Mouse (Mus musculus) stomach, embryonic 14.5 days (tissue): ENCODE data around the gene Rps6kl1. TPM values are rescaled to one million over a fixed set of nuclear protein-coding genes. Genes with fewer than 3 reads are reported as not detected.

Source experiments
- ATAC-seq: fragments of 200-750 bp; cut with Nextera tagmentation; 2 replicates; pipeline ENCODE4 v1.8.0; 2017; ENCODE audit warnings: low read depth, moderate TSS enrichment; ENCODE audit not compliant: insufficient number of reproducible peaks, insufficient read depth, low FRiP score
- H3K27ac ChIP-seq: fragments of 300-500 bp; sonication (generic); 2 replicates; pipeline ENCODE4 v1.5.1; 2014; ENCODE audit warnings: mild to moderate bottlenecking, low read length, moderate library complexity, mixed read lengths
- H3K27me3 ChIP-seq: fragments of 300-500 bp; sonication (generic); 2 replicates; pipeline ENCODE4 v1.6.1; 2014; ENCODE audit warnings: low read length, control low read depth, mixed read lengths; ENCODE audit not compliant: control insufficient read depth, insufficient read depth
- H3K36me3 ChIP-seq: fragments of 300-500 bp; sonication (generic); 2 replicates; pipeline ENCODE4 v1.6.1; 2014; ENCODE audit warnings: mild to moderate bottlenecking, control low read depth, low read length, moderate library complexity, mixed read lengths; ENCODE audit not compliant: control insufficient read depth, insufficient read depth
- H3K4me1 ChIP-seq: fragments of 300-500 bp; sonication (generic); 2 replicates; pipeline ENCODE4 v1.6.1; 2014; ENCODE audit warnings: low read length, control low read depth, mixed read lengths; ENCODE audit not compliant: control insufficient read depth, insufficient read depth
- H3K4me2 ChIP-seq: fragments of 300-500 bp; sonication (generic); replicated peaks from 2 replicates; pipeline ENCODE4 v1.6.1; 2014; ENCODE audit warnings: low read depth, low read length, control low read depth
- H3K4me3 ChIP-seq: fragments of 300-500 bp; sonication (generic); 2 replicates; pipeline ENCODE4 v1.5.1; 2014; ENCODE audit warnings: low read depth, low read length, control low read depth
- H3K9ac ChIP-seq: fragments of 300-500 bp; sonication (generic); replicated peaks from 2 replicates; pipeline ENCODE4 v1.6.1; 2014; ENCODE audit warnings: low read depth, mild to moderate bottlenecking, control low read depth, low read length, moderate library complexity, mixed read lengths
- H3K9me3 ChIP-seq: fragments of 300-500 bp; sonication (generic); 2 replicates; pipeline ENCODE4 v1.6.1; 2016; ENCODE audit warnings: low read depth, low read length, control low read depth; ENCODE audit not compliant: control insufficient read depth
- WGBS: fragments of 180-500 bp; shearing (Covaris S2); extraction: QIAGEN DNeasy Blood & Tissue Kit; methylation state at CpG from one replicate; pipeline ENCODE4 v1.1.7; 2014; 5-methylcytosine and 5-hydroxymethylcytosine counted together
- polyA plus RNA-seq: library from polyadenylated mRNA; unstranded; fragments of >200 nt; fragmentation: Nextera tagmentation; extraction: Ambion mirVana; gene quantifications from 2 replicates; pipeline ENCODE4 v1.2.1, GENCODE M21; 2014

Gene Rps6kl1
- polyA plus RNA-seq, 1 experiment from 2014 or later, result 1.8 TPM

GRCm38 (mm10) chr12:85181475-85182344 lies 30.6 kb upstream of the Rps6kl1 start:
- 0 out of 2 replicates have a peak, but pooled peaks have one; percentile 7 for ATAC-seq
- 20% methylated on average over 16 of the region's 17 CpGs for WGBS
- Histone ChIP-seq H3K27ac (no peak overlapping the region), H3K9me3 (no peaks in the 10 kb centered on the region), H3K4me1 (peaks cover 21% of the 10 kb centered on the region; the same call in 1 of the 2 replicates), H3K4me3 (no peak overlapping the region), H3K4me2 (no peak overlapping the region), H3K27me3 (no peaks in the 10 kb centered on the region), H3K36me3 (no peaks in the 10 kb centered on the region), H3K9ac (no peak overlapping the region)

- Histone ChIP-seq H3K4me1 (peaks cover 42% of the 10 kb centered on the region; the same call in 1 of the 2 replicates), H3K27ac (no peak overlapping the region)
These were observed 27.2 kb upstream of the Rps6kl1 start for GRCm38 (mm10) chr12:85178294-85178693.

GRCm38 (mm10) chr12:85177740-85178239 lies 26.7 kb upstream of the Rps6kl1 start, which contains the start of gene Pgf:
Gene Pgf, minus strand, starts transcription at chr12:85177790.
- no peak for ATAC-seq
- no peaks in the 10 kb centered on the region for H3K36me3 ChIP-seq
- H3K27me3 ChIP-seq, result no peaks in the 10 kb centered on the region
- peak within 1 kb of the TSS; percentile 40 for H3K9ac ChIP-seq
- peak within 1 kb of the TSS; percentile 66; the same call in 1 of the 2 replicates for H3K27ac ChIP-seq
- 80% methylated on average over 10 of the region's 10 CpGs for WGBS
- H3K9me3 ChIP-seq, result no peaks in the 10 kb centered on the region
- H3K4me3 ChIP-seq, result peak within 1 kb of the TSS; percentile 33
- H3K4me2 ChIP-seq, result peak within 1 kb of the TSS; percentile 51
- peaks cover 44% of the 10 kb centered on the region; the same call in 1 of the 2 replicates for H3K4me1 ChIP-seq

More at GRCm38 (mm10) chr12:85178294-85178693, 27.2 kb upstream of the Rps6kl1 start:
- Histone ChIP-seq H3K9me3 (no peaks in the 10 kb centered on the region), H3K4me3 (no peak overlapping the region), H3K36me3 (no peaks in the 10 kb centered on the region), H3K4me2 (no peak overlapping the region), H3K27me3 (no peaks in the 10 kb centered on the region), H3K9ac (no peak overlapping the region)
- 64% methylated on average over 2 of the region's 2 CpGs for WGBS
- ATAC-seq, result no peak

- peak overlapping the region; percentile 33 for H3K4me3 ChIP-seq
- H3K4me2 ChIP-seq, result peak overlapping the region; percentile 51
- H3K27me3 ChIP-seq, result no peaks in the 10 kb centered on the region
- peaks cover 38% of the 10 kb centered on the region; the same call in 1 of the 2 replicates for H3K4me1 ChIP-seq
- peak overlapping the region; percentile 40 for H3K9ac ChIP-seq
- WGBS, result 1% methylated on average over 32 of the region's 32 CpGs
- H3K9me3 ChIP-seq, result no peaks in the 10 kb centered on the region
- ATAC-seq, result peak; percentile 67
- no peaks in the 10 kb centered on the region for H3K36me3 ChIP-seq
- peak overlapping the region; percentile 66; the same call in 1 of the 2 replicates for H3K27ac ChIP-seq
These were observed 25.9 kb upstream of the Rps6kl1 start for GRCm38 (mm10) chr12:85176846-85177523.

GRCm38 (mm10) chr12:85175926-85176845 lies 25.1 kb upstream of the Rps6kl1 start:
- H3K27ac ChIP-seq, result peak overlapping the region; percentile 66
- peak; percentile 70; the same call in 1 of the 2 replicates for ATAC-seq
- no peaks in the 10 kb centered on the region for H3K9me3 ChIP-seq
- peak overlapping the region; percentile 40 for H3K9ac ChIP-seq
- peak overlapping the region; percentile 33 for H3K4me3 ChIP-seq
- H3K4me2 ChIP-seq, result peak overlapping the region; percentile 51
- WGBS, result 10% methylated on average over 11 of the region's 11 CpGs
- H3K4me1 ChIP-seq, result peaks cover 32% of the 10 kb centered on the region; the same call in 1 of the 2 replicates
- no peaks in the 10 kb centered on the region for H3K27me3 ChIP-seq
- H3K36me3 ChIP-seq, result no peaks in the 10 kb centered on the region

GRCm38 (mm10) chr12:85175087-85175675 lies 24.1 kb upstream of the Rps6kl1 start:
- no peak for ATAC-seq
- Histone ChIP-seq H3K4me2 (peak overlapping the region; percentile 51), H3K4me3 (peak overlapping the region; percentile 33), H3K9ac (0 out of 2 replicates have a peak overlapping the region, but pooled peaks have one; percentile 40), H3K36me3 (no peaks in the 10 kb centered on the region), H3K9me3 (no peaks in the 10 kb centered on the region), H3K27me3 (no peaks in the 10 kb centered on the region), H3K4me1 (peaks cover 32% of the 10 kb centered on the region; the same call in 1 of the 2 replicates), H3K27ac (peak overlapping the region; percentile 66)
- WGBS, result 27% methylated on average over 16 of the region's 16 CpGs

- H3K9me3 ChIP-seq, result no peaks in the 10 kb centered on the region
- H3K36me3 ChIP-seq, result peaks cover under 1% of the 10 kb centered on the region; the same call in 1 of the 2 replicates
- no peak overlapping the region for H3K27ac ChIP-seq
- no peak overlapping the region for H3K4me3 ChIP-seq
- H3K9ac ChIP-seq, result no peak overlapping the region
- H3K4me1 ChIP-seq, result peaks cover 36% of the 10 kb centered on the region; the same call in 1 of the 2 replicates
- no peaks in the 10 kb centered on the region for H3K27me3 ChIP-seq
- H3K4me2 ChIP-seq, result no peak overlapping the region; the same call in 1 of the 2 replicates
- no peak for ATAC-seq
- 65% methylated on average over 7 of the region's 7 CpGs for WGBS
These were observed 23.0 kb upstream of the Rps6kl1 start for GRCm38 (mm10) chr12:85174016-85174415.
